Mouse (Mus musculus): ENCODE data around the gene Olfr414.

Gene Olfr414

DNA sequence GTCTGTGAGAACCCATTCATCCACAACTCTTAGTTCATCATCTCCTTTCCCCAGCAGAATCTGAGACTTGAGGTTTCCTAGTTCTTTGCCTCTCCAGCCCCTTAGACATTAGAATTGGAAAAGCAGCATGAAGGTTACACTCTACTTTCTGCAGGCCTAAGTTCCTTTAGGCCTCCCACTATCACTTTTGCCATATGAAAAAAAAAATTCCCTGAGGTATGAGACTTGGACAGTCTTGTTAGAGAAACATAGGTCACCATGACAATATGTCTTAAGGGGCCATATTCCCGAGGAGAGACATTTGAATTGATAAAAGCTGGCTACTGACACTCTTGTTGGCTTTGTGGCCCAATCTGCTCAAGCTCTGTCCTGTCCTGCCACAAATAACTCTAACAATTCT, at the start of gene Olfr414:
Olfr414 (plus strand) TSS at position 301 of the 400 bp plus-strand sequence.
- no peak for DNase-seq (ENCODE audit: extremely low spot score)

- DNase-seq (ENCODE audit: extremely low spot score): no peak
Measured at GRCm38 (mm10) chr1:174390746-174391145, 33.1 kb upstream of the Olfr414 start, which contains the start of gene Olfr248. Gene Olfr248 (plus strand): TSS chr1:174391046.

GRCm38 (mm10) chr1:174422959-174423358, 905 bp upstream of the Olfr414 start:
- DNase-seq (ENCODE audit: extremely low spot score): no peak

DNA sequence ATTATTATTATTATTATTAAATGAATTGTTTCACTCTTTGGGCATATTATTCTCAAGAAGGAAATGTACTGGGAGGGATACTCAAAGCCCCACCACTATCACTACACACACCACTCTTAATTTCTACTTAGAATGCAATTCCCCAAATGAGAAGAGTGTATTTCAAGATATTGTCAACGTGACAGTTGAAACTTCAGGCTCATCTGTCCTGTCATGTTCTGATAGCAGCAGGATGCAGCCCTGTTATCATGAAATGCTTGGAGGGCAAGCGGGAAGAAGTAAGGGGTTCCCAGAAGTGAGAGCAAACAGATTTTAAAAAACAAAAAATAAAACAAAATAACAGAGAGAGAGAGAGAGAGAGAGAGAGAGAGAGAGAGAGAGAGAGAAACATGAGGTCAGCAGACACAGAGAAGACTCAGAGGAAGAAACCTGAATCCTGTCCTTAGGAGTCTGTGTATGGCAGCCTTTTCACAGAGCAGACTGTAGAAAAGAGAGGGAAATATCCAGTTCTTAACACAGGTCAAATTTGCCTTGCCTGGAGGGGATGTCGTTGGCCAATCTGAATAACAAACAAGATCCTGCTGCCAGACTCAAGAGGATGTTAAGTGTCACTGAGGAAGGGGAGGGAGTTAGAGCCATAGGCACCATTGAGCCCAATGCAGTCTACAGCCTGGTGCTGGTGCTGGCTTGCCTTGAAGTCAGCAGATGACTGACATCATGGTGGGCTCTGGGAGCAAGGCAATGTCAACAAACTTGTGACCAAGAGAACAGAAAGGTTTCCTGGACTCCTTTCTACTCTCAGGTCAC, 2.5 kb downstream of the Olfr414 start:
- DNase-seq (ENCODE audit: extremely low spot score): no peak

GRCm38 (mm10) chr1:174427402-174427801, 3.5 kb downstream of the Olfr414 start:
- DNase-seq (ENCODE audit: extremely low spot score): no peak

DNA sequence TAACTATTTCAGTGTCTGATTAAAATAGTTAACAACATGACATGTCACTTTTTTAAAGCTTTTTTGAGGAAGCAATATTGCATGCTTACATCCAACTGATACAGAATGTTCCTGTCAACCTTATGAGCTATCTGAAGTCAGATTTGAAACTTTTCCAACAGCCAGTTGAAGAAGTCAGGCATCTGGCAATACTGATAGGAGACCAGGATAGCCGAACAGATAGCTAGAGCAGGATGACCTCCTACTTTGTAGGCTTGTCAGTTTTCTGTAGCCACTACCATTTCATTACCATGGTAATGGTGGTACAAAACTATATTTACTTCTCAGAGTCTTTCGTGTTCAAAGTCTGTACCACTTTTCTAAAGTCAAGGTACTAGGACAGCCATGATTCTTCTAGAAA, 4.5 kb downstream of the Olfr414 start:
- no peak for DNase-seq (ENCODE audit: extremely low spot score)

DNA sequence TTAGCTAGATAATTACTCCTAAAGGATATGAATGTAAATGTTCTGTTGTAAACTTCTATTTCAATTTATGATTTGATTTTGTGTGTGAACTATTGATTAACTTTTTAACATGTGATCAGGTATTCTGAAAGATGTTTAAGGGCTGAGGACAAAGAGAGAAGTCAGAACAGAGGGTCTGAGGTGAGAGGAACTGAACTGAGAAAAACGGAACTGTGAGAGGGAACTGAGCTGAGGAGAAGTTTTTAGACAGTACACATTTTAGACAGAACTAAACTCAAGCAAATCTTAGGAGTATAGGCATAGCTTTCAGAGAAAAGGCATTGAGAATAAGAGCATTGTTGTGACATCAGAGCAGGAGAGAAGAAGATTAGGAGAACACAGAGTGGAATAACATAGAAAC, 10.3 kb downstream of the Olfr414 start:
- no peak for DNase-seq (ENCODE audit: extremely low spot score)

GRCm38 (mm10) chr1:174441782-174442181, 17.9 kb downstream of the Olfr414 start, which contains the start of gene Olfr220:
Gene Olfr220 (plus strand): TSS chr1:174442082.
- DNase-seq (ENCODE audit: extremely low spot score): no peak

GRCm38 (mm10) chr1:174455100-174455499, 31.2 kb downstream of the Olfr414 start:
- no peak for DNase-seq (ENCODE audit: extremely low spot score)

- no peak for DNase-seq (ENCODE audit: extremely low spot score)
Measured at GRCm38 (mm10) chr1:174465385-174465784, 41.5 kb downstream of the Olfr414 start.

DNA sequence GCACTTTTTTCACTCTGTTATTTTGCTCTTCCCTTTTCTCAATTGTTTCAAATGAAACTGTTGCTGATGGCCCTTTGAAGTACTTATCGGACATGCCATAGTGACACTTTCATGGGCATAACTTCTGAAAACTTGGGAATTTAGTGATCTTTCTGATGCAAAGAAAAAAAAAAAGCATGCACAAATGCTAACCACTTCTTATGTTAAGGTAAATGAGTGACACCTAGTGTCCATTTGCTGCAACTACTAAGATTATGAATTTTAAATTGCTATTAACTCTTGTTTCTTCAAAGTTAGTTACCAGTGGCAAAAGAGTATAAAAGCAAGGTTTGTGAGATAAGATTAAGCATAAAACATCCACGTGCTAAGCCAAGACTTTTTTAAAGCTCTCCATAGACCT, 42.4 kb downstream of the Olfr414 start:
- no peak for DNase-seq (ENCODE audit: extremely low spot score)

DNA sequence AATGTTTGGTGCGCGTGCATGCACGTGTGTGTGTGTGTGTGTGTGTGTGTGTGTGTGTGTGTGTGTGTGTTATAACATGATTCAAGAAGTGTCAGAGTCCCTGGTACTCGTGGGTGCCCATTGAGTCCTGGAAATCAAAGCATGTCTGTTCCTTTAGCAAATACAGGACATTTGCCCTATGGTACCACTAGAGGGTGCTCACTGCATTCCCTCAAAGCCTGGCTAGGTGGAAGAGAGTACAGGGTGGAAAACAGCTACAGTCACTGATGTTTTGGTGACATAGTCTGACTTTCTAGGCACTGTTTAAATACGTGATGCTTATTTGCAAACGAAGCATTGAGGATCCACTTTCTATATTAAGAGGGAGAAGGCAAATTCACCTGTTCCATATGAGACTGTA, 45.9 kb downstream of the Olfr414 start:
- DNase-seq (ENCODE audit: extremely low spot score): peak; percentile 59

DNA sequence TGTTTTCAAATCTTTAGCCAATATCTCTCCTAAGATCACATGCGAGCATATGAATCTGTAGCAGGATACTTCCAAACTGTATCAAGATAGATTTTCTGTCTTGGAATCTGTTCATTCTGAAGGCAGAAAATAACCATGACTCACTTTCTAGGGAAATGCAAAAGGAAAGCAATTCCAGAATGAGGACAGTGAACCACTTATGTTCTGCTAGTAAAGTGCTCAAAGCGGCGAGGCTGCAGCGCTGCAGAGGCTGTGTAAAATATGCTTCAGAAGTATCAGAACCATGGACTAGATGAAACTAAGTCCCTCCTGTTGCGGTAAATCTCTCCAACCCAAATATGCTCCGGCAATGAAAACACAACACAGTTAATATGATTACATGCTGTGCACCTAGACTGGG, 58.7 kb downstream of the Olfr414 start:
- DNase-seq (ENCODE audit: extremely low spot score): no peak
